Mouse (Mus musculus) heart, adult 2 months (tissue): Measurements from ENCODE around the gene Irf4.

ENCODE experiments used
- CTCF ChIP-seq: fragments of 200-600 bp; IDR thresholded peaks from 2 replicates; pipeline ENCODE4 v1.8.1; 2022; ENCODE audit warnings: antibody characterized with exemption, mild to moderate bottlenecking, moderate library complexity
- EP300 ChIP-seq: fragments of 200-500 bp; IDR thresholded peaks from 2 replicates; pipeline ENCODE4 v1.6.1; 2011; ENCODE audit warnings: low read depth, low read length, control low read depth; ENCODE audit not compliant: insufficient read depth
- POLR2A ChIP-seq: fragments of 200-500 bp; IDR thresholded peaks from 2 replicates; pipeline ENCODE4 v1.6.1; 2011; ENCODE audit warnings: mild to moderate bottlenecking, low read depth, low read length, control low read depth; ENCODE audit not compliant: insufficient read depth

- TF ChIP-seq CTCF (no peak), POLR2A (no peak), EP300 (no peak)
Observed at GRCm38 (mm10) chr13:30732709-30733445, 16.1 kb upstream of the Irf4 start.
